Mouse (Mus musculus) inflammation-experienced regulatory T-cells, adult 6 months (primary cell): ENCODE measurements around the gene Rps12-ps3. TPM values are rescaled to one million over a fixed set of nuclear protein-coding genes. Genes with fewer than 3 reads are reported as not detected.

Experiments used
- ATAC-seq: one replicate; pipeline ENCODE4 v1.8.0; 2017
- polyA plus RNA-seq, 3 experiments: library from polyadenylated mRNA; unstranded; fragments of 100-300 nt; shearing (Covaris generic); gene quantifications; one replicate each; pipeline ENCODE4 v1.2.1; 2017

Rps12-ps3 gene
- polyA plus RNA-seq = 100 to 1,000 TPM; 126 to 609 (median 598) TPM

DNA sequence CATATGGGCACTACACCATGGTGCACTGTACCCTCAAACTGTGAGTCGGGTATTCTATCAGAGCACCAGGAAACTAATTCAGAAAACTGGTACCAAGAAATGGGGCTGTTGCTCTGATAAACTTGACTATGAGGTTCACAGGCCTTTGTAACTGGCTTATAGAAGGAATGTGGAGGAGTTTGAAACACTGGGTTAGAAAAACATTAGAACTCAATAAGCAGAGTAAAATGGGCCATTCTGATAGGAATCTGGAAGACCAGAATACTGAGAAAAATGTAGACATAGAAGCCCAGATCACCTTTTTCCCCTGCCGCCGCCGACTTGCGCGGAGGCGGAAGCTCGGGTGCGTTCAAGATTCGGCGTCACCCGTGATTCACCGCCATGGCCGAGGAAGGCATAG lies at the start of gene Rps12-ps3:
Rps12-ps3 (plus strand) TSS at position 301 of the 400 bp plus-strand sequence.
- no peak for ATAC-seq

DNA sequence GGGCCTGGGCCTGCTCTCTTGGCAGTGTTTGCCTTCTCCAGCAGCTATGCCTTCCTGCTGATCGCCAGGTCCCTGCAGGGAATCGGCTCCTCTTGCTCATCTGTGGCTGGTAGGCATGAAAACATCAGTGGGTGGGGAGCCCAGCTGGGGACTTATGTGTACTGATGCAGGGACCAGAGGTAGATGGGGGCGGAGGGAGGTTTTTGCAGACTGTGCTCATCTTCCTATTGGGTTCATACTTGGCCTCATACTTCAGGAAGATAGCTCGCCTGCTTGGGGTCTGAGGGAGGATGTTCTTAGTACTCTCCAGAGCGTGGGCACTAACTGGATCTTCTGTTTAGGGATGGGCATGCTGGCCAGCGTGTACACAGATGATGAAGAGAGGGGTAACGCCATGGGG lies 48.9 kb upstream of the Rps12-ps3 start:
- ATAC-seq = no peak

DNA sequence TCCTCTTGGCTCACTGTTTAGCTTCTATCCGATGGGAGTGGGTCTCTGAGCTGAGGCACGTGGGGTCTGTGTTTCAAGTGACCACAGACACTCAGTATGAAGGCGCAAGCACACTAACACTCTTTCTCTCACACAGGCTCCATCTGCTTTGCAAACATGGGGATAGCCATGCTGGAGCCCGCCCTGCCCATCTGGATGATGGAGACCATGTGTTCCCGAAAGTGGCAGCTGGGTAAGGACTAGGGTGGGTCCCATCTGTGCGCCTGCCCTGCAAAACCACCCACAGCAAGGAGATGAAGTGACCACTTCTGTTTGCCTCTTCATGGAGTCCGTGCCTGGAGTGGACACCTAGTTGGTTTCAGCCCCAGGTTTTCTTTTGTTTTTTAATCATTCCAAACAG lies 45.7 kb upstream of the Rps12-ps3 start:
- ATAC-seq = no peak

DNA sequence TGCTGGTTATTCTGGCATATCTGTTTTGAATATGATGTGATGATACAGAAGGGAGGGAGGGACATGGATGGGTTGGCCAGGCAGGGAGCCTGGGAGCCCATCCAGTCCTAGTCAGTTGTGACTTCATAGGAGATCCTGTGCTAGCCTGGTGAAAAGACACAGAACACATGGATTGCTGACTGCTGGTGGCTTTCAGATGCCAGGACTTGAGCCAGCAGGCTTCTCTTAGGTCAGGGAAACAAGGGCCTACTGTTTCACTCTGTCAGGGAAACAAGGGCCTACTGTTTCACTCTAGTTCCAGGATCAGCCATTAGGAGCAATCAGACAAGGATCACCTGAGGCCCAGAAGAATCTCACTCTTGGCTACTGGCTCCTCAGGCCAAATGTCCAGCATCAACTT lies 41.2 kb upstream of the Rps12-ps3 start:
- no peak for ATAC-seq

DNA sequence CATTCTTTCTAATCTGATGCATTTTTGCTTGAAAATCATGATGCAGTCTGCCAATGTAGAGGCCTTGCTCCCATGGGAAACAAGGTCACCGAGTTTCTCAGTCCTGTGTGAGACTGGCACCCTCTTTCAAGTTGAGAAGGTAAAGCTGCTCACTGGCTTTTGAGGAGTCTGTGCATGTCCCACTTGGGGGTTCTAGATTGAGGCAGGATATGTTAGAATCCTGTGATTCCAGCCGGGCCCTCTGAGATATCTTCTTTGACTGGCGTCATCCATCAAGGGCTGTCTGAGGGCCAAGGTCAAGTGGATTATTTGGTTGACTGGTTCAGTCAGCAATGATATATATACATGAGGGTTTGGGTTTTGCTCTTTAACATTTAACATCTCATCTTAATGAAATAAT lies 40.1 kb upstream of the Rps12-ps3 start:
- ATAC-seq = no peak

DNA sequence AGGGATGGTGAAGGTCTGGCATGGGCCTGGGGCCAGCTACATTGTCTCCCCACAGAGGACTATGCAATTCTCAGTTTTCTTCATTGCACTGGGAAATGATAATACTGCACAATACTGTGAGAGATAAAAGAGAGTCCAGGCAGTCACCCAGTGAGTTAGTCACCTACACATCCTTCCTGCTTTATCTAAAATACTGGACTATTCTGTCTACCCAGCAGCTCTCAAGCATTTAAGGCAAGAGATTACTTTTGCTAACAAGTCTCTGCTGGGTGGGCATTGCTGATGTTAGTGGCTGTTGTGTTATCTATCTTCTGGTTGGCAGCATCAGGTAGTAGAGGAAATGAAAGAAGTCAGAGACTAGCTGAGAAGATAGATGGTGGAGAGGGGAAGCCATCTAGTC lies 33.0 kb upstream of the Rps12-ps3 start:
- no peak for ATAC-seq

DNA sequence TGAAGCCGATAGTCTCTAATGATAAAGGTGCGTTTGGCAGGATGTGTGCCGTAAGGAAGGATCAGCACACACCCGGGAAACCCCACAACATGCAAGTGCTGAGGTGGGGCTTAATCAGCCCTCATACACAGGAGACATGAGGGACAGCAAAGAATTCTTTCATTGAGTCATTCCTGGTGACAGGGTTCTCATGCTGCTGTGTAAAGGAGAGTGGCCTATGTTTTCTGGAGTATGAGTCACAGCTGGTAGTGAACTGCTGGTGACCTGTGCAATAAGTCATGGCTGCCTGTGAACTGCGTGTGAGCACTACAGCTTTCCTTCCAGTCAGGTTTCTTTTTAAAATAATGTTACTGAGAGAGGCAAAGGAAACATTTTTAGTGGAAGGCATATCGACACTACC lies 32.3 kb upstream of the Rps12-ps3 start:
- ATAC-seq = no peak

DNA sequence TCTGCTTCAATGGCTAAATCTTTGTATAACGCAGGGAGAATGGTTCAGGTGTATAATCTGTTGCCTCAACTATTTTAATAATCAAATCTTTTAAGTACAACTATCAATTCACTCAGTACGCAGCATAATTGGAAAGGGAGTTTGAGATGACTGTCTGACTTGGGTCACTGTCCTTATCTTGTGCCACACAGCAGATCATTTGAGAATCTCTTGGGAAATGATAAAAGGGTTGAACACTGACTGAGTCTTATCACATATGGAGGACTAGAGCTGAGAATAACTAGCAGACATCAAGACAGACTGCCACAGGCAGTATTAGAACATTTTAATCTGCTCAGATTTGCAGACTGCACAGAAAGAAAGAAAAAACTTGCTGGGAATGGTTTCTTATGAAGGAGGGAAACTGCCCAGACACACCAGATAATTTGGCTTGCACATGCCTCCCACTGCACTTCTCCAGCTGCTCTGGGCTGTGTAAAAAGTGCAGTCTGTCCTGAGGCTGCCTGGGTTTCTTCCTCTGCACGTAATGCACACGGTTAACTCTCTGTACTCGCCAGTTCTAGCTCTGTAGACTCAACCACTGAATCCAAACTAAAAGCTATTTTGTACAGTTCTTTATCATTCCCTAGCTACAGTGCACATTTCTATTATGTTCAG lies 29.8 kb upstream of the Rps12-ps3 start:
- no peak for ATAC-seq

DNA sequence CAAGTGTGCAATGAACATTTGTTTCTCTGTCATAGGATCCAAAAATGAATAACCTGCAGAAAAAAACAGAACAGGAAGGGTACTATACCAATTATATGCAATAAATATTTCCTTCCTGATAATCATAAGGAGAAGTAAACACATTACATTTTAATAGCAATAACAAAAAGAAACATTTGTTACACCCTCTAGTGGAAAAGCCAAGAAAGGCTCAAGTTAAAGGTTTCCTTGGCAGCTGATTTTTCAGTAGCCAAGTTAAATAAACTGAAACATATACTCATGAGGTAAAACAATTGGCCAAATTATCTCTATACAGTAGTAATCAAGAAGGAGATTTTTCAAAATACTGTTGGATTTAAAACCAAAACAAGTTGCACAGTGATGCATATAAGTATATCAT lies 6.8 kb upstream of the Rps12-ps3 start:
- no peak for ATAC-seq

DNA sequence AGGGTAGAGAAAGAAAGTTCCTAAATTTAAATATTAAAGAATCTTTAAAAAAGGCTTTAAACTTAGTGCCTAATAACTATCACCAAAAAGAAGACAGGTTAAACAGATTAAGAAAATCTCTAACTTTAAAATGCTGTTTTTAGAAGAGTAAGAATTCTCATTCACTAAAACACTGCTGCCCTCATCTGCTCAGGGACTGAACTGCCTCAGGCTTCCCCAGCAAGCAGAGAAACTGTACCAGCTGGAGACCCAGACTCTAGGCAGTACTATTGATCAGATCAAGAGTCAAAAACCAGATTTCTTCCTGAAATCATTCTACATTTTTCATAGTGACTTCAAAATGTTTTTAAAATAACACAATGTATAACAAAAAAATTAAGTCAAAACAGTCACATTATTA lies 5.5 kb upstream of the Rps12-ps3 start:
- no peak for ATAC-seq

DNA sequence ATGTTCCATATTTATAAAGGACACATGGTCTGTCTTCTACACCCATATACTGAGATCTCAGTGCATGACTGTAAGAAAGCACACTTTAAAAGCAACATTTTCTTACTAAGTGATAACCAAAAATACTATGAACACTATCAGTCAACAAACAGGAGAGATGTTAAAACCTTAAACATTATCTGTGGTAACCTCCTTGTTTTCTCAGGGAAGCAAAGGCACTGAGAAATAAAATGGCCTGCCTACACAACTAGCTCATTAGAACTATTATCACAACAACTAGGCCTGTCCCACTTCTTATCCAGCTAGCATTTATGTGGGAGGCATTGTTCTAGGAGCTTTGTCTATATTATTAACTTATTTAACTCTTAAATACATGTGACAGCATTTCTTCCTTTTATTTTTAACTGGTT lies 8.7 kb downstream of the Rps12-ps3 start:
- no peak for ATAC-seq

DNA sequence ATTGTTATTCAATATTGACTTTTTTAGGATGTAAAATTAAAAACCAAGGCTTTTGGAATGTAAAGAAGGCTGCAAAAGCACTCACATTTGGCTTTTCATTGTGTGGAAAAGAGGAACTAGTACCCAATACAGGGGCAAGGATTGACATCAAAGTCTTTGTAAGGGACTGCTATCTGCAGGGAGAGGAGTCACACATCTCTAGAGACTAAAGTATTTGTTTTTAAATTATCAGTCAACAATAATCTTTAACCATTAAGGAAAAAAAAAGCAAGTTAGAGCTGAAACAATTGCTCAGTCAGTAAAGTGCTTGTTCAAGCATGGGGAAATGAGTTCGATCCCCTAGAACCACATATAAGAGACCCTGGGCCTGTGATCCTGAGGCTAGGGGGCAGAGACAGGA lies 14.6 kb downstream of the Rps12-ps3 start:
- no peak for ATAC-seq

DNA sequence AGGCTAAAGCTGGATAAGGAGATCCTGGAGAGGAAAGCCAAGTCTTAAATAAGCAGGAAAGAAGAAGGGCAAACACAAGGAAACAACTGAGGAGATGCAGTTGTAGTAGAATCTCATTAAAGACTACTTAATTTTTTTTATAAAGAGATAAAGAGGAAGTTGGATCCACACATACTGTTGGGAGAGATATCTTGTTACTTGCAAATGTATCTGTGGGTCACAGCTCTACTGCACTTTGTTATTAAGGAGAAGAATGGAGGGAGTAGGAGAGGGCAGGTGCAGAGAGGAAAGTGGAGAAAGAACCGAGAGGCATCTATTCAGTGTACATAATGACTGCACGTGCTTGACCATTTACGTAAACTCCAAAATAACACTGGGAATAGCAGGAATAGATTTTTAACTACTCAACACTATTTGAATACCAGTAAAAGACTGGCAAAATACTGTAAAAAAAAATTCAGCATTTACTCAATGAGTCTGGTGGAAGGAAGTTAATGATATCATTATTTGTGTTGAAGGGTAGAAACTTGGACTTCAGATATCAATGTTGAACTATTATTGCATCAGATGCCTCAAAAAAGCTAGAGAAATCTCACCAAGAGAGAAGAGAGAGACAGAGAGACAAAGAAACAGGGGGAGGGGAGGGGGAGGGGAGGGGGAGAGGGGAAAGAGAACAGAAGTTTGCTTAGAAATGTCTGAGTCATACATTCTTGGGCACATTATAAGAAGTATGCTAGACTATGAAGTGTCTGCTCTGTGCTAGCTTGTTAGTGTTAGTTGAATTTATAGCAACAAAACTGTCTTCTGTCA lies 16.0 kb downstream of the Rps12-ps3 start:
- no peak for ATAC-seq

DNA sequence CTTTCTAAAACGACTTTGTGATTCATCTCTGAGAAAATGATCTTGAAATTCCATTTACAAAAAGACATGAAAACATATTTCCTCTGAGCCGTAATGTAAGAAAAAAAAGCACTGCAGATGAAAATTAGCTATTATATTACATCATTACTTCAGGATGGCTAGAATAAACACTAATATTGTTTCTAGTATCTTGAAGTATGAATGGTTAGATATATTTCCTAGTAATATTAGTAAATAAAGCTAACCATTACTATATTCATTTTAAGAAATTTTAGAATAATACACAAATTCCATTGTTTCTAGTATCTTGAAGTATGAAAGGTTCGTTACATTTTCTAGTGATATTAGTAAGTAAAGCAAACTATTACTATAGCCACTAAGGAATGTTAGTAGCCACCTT lies 17.8 kb downstream of the Rps12-ps3 start:
- ATAC-seq = no peak

DNA sequence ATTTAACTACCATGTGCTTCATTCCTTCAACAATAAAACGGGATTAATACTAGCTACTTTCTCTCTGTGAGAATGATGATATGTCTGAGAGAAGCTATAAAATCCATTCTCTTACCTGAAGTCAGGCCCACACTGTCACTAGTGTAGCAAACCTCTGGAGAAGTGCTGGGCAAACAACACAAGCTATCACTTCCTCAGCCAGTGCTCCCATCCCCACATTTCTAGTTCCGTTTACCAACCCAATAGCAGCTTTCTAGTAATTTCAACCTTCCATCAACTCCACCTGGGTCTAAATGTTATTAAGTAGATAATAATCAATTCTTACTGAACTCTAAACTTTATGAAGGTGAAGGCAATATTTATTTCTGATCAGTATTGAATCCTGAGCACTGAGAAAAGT lies 20.9 kb downstream of the Rps12-ps3 start:
- ATAC-seq = no peak

DNA sequence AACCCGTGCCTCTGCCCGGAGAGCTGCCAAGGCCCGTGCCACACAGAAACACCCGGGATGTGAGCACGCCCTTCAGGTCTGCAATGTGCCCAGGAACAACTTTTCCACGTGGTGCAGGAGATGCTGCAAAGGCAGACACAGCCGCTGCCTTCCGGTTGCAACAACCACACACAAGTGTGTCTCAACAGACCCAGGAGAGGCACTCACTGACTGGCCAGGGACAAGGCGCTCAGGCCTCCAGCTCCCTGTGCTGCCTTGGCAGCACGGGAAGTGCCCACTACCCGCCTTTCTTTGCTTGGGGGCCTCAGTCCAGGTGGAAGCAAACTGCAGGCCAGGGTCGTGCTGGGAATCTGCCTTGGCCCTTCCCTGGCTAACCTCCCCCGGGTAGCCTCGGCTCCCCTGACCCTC lies 22.2 kb downstream of the Rps12-ps3 start:
- peak; percentile 30 for ATAC-seq

DNA sequence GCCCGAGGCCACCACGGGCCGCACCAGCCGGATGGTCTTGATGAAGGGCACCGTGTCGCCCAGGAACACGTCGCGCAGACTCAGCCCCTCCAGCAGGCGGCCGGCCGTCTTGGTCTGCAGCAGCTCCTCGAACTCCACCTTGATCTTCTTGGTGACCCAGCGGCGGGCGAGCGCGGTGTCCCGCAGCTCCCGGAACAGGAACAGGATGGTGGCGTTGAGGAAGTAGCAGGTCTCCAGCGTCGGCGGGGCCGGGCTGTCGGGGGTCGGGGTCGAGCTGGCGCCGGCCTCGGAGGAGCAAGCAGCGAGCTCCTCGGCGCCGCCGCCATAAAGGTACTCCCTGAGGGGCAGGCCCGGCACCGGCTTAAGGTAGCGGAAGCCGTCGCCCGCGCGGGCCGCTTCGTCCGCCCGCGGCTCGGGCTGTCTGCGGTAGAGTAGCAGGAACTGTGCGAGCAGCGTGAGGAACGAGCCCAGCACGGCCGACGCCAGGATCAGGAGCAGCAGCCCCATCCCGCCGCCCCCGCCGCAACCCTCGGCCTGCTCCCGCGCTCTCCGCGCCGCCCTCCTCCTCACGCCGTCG lies 23.1 kb downstream of the Rps12-ps3 start:
- ATAC-seq = peak; percentile 25

DNA sequence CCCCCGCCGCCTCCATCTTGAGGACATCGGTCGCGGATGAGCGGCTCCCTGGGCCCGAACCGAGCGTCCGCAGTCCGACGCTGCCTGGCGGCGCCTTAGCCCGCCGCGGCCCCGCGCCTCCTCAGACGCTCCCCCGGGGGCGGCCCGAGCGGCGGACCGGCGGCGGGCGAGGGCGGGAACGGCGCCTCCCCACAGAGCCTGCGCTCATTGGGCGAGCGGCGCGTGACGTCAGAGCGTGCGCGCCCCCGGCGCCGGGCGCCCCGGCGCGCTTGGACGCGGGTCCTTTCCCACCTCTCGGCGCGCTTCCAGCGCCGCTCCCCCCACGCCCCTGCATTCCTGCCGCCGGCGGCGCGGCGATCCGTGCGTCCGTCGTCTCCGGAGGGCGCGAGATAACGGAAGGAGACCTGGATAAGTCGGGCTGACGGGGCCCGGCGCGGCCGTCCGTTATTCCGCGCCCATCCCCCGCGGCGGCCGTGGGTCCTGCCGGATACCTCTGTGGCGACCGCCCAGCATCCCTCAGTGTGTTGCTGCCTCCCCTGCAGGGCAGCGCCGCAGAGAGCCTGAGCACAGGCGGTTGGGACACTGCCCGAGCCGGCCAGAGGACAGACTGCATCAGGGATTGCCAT lies 23.7 kb downstream of the Rps12-ps3 start, which contains the start of gene Pdzd8:
Pdzd8 (minus strand) TSS at position 123 of the 626 bp plus-strand sequence.
- peak; percentile 80 for ATAC-seq

DNA sequence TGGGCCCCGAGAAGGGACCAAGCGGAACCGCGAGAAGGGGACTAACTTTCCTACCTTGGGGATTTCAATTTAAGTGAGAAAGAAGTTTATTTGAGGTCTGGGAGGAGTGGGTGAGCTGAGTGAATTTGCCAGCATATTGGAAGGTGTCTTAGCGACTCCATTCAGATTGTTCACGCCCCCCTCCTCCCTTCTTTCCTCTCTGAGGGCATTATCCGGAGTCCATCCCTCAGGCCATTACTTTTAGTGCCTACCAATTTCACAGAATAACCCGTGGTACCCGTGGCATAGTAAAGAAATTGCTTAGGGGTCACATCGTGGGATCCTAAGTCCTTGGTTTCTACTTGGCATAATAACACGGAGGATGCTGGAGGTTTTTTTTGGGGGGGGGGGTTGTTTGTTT lies 24.2 kb downstream of the Rps12-ps3 start:
- no peak for ATAC-seq

DNA sequence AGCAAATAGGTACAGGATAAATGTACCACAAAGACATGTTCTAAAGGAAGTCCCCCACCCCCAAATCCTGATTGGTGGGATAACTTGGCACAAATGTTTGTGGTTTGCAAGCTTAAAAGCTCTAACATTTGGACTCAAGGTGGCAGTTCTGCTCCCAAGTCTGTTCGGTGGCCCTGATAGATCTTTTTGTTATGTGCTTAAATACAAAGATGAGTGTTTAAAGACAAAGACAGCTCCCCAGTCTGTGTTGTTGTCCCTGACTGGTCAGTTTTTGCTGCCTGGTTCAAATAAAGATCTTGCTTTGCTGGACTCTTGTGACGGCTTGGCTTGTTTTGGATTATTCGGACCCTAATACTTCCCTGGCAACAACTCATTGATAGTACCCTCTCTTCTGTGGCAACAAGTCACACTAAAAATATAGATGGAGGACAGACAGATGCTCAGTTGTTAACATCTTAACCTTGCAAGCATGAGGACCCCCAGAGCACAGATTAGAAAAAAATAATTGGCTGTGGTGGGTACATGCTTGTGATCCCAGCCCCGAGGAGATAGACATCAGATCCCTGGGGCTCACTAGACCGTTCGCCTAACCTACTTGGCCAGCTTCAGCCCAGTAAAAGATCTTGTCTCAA lies 27.4 kb downstream of the Rps12-ps3 start:
- no peak for ATAC-seq

DNA sequence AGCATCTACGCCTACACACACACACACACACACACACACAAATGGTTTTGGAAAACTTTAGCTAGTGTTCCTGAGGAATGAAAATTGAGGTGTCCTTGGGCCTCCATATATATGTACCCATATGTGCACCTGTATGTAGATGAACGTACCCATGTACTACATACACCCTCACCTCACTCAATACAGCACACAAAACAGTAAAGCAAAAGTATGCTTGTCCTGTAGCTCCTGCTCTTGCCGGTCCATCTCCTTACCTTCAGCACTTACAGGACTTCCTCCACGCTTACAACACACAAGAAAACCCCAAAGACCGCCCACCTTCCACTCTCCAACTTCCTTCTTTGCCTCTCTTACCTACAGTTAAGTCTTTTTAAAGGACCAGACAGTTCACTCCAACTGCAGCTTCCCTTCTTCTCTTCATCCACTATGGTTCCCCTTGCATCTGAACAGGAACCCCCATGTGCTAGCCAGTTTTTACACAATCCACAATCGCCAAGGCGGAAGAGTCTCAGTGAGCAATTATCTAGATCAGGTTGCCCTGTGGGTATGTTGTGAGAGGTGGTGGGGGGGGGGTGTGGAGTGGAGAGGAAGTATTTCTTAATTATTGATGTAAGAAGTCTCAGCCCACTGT lies 28.3 kb downstream of the Rps12-ps3 start:
- ATAC-seq = no peak

DNA sequence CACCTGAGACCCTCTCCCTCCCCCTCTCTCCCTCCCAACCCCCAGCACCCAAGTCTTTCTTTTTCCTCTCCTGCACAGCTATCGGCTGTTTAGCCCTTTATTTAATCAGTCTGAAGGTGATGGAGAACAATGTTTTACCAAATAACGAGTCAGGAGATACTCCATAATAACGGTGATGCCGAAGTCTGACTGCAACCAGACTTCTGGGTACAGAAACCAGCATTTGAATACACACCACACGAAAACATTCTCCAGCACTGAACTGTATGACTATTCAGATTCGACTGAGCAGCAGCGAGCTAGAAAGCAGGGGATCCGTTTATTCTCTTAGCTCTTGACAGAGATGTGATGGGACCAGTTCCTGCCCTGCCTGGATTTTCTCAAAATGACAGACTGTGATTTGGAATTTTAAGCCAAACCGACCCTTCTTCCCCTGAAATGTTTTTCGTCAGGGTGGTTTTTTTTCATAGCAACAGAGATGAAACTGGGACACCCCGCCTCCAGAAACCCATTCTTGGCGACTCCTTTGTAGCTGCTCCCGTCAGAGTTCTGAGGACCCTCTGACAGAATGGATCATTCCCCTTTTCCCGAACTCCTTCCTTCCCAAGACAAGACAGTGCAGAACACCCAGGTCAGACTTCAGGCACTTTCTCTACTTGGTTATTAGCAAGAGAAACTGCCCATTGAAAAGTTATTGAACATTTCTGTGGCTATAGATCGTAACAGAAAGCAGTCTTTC lies 29.2 kb downstream of the Rps12-ps3 start:
- ATAC-seq = no peak
